Mouse (Mus musculus) testis, postnatal 14 days (tissue): Measurements from ENCODE around the gene Tmem40.

Source experiments
- DNase-seq: peaks from one replicate; pipeline ENCODE4 v3.0.0; 2021; ENCODE audit warnings: low spot score

Tmem40 gene

GRCm38 (mm10) chr6:115700778-115701177 lies 61.4 kb downstream of the Tmem40 start:
- DNase-seq = no peak

DNA sequence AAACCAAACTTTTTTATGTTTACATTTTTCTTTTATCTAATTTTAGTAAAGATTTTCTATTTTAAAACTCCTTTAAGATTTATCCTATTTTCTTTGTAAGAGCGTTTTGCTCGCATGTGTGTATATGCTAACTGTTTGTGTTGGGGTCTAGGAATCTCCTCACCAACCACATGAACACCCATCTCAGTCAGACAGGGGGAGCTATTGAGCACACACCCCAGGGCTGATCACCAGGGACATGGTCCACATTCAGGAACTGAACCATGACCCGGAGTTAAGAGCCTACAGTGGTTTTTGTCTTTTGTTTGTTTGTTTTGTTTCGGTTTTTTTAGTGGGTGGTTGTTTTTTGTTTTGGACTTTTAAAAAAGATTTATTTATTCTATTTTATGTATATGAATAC lies 63.5 kb downstream of the Tmem40 start:
- DNase-seq = no peak

DNA sequence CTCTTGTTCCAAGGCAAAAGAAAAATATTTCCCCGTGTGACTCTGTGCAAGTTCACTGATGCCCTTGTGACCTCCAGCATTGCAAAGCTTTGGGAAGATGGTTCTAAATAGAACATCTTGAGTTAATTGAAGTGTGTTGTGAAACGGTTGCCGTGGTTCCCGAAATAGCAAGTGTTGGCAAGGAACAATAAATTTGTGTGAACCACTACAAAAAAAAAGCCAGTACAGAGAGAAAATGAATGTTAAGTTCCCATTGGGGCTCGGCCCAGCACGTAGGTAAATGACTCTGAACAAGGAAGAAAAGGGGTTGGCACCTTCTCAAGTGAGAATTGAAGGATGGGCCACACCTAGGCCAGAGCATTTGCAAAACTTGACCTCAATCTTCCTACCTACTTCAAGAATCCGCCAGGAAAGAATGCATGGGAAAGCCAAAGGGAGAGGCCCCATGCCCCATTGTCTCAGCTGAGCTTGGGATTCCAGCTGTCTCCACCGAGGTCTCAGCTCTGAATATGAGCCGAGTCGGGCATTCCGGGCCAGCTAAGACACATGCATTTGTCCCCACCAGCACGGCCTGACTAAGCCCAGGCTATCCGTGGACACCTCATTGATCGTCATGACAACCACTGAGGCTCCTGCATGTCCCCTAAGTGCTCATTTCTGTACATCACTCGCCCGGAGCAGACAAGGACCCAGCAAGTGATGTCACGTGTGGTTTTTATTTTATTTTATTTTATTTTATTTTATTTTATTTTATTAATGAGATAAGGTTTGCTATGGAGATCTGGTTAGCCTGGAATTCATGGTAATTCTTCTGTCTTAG lies 64.3 kb downstream of the Tmem40 start:
- DNase-seq = peak; percentile 32

DNA sequence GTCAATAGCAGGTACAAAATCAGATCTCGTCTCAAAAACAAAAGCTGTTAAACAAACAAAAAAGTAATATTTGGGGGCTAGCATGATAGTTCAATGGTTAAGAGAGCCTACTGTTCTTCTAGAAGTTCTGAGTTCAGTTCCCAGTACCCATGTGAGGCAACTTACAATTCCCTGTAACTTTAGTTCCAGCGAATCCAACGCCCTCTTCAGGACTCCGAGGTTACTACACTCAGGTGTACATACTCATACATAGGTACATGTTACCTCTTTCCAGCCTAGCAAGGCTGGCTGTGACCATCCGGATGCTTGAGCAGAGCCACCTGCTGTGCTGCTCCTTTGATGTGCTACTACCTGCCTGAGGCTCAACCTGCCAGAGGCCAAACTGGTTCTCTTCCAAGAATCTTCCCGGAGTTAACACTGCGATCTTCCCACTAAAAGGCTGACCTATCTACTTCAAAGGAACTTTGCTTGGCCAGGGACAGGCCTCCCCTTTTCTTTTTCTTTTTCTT lies 65.4 kb downstream of the Tmem40 start:
- no peak for DNase-seq

GRCm38 (mm10) chr6:115695124-115695523 lies 67.1 kb downstream of the Tmem40 start:
- no peak for DNase-seq

- no peak for DNase-seq
These were observed 67.8 kb downstream of the Tmem40 start for GRCm38 (mm10) chr6:115694441-115694842.

- DNase-seq = no peak
These were observed 69.1 kb downstream of the Tmem40 start for GRCm38 (mm10) chr6:115692963-115693730.

DNA sequence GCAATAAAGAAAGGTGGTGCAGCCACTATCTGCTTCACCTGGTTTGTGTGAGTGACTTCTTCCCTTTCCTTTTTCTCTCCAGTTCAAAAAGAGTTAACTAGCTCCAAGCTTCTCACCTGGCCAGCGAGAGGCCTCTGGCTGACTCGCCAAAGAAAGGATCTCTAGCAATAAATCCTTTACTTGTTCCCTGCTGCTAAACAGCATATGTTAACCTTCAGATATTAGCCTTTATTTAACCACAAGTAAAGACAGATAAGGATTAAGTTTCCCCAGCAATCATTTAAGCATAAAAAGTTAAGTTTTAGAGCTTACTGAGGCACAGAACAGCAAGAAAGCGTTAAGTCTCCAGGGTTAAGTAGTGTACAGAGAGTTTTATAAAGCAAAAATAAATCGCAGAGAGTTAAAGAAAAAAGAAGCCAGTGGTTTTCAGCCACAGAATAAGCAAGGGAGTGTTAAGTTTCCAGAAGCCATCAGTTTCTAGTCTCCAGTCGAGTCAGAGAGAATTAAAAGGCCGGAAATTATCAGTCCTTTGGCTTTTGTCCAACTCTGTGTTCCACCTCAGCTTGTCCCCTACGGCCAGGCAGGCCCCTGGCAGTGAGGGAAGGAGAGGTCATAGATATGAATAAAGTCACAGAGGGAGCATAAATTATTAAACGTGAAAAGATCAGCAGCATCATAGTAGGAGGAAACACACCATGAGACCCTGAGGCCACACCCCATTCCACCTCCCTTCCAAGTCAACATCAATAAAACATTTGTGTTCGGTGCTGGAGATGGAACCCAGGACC lies 69.9 kb downstream of the Tmem40 start:
- no peak for DNase-seq

DNA sequence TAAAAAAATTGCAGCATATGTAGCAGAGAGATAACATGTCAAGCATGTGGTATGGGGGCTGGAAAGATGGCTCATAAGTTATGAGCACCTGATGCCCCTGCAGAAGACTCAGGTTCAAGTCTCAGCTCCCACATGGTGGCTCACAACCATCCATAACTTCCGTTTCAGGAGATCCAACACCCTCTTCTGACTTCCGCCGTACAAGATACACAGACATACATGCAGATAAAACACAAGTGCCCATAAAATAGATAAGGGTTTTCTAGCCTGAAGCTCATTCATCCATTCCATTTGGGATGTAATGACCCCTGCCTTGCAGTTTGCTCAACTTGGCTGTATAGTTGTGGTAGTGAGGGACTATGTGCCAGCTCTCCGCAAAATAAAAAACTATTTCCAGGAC lies 72.1 kb downstream of the Tmem40 start:
- DNase-seq = no peak

- no peak for DNase-seq
These were observed 73.6 kb downstream of the Tmem40 start for GRCm38 (mm10) chr6:115688589-115688988.

- no peak for DNase-seq
These were observed 74.5 kb downstream of the Tmem40 start for GRCm38 (mm10) chr6:115687753-115688152.

- DNase-seq = no peak
These were observed 77.2 kb downstream of the Tmem40 start for GRCm38 (mm10) chr6:115684851-115685646.

GRCm38 (mm10) chr6:115684271-115684670 lies 77.9 kb downstream of the Tmem40 start:
- DNase-seq = no peak

DNA sequence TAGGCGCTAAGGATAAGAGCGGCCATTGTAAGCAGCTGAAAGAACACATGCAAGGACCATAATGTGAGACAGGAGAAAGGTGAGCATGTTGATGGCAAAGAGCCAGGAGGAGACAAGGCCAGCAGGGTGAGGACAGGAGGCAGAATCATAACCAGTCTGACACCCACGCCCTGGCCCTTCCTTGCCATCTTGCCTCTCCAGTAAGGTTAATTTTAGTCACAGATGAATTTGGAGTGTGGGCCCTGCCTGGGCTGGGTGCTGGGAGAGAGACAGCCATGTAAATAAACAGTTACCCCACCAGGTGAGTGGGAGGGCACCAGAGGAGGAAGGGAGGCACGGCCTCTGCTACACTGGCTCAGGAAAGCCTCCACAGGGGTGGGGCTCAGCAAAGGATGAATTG lies 81.1 kb downstream of the Tmem40 start:
- DNase-seq = no peak
